Mouse (Mus musculus) layer of hippocampus, adult 9-11 months (tissue): ENCODE measurements at regions not wholly inside any gene's neighbourhood (a gene's known extent, or its start where the extent isn't known, plus 50 kb on each side); places are given as distances from the start of the nearest gene placed in this dataset.
"Not testable (repeated sequence)": the region's sequence is repeated elsewhere in the genome, so short reads cannot be mapped to it uniquely, and the experiment has no call there.

Experiments used
- DNase-seq: peaks from one replicate; pipeline ENCODE4 v3.0.0; 2022

DNA sequence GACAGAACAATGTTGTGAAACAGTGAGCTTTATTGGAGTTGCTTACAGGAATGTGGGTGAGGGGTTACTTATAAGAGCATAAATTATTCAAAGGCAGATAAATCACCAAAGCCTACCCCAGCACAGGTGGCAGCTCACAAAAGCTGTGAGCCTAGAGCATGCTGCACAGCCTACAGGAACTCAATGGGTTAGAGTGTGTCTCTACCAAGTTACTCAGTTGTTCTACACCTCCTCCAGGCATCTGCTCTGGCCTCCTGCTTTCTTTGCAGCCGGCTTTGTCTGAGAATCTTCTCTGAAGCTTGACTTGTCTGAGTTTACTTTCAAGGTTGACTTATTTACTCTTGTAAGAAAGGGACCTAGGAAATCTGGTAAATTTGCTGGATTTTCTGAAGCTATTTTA lies 336.5 kb downstream of the Fscb start:
- DNase-seq: peak; percentile 15

DNA sequence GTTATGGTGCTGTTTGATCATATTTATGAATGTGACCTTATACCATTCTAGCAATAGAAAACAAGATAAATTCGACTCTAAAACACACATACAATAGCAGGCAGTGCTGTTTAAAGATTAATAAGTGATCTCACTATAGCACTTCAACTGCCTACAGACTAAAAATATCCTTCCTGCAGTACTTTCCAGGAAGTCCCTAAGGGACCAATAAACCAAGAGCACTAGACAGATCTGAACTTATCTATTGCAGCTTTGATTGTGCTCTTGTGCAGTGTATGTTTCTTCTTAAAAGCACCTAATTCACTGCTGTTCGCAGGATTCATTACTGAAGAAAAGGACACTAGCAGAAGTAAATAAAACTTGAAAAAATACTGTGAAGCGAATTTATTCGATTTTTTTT lies 358.1 kb downstream of the Fscb start:
- DNase-seq: no peak

DNA sequence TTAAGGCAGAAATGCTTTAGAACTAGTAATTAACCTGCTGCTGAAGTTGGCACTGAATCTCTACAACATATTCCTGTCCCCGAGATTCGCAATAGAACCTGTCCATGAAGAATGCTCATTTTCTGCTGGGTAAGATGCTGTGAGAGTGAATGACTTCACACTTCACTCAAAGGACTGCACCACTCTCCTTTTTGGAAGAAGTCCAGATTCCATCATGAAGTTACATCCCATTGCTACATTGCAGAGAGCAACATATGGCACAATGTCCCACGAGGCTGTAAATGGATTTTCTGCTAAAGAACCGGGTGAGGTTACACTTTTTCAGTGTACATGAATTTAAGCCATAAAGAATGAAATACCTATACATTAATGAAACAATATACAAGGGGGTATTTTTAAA lies 360.0 kb downstream of the Fscb start:
- no peak for DNase-seq

DNA sequence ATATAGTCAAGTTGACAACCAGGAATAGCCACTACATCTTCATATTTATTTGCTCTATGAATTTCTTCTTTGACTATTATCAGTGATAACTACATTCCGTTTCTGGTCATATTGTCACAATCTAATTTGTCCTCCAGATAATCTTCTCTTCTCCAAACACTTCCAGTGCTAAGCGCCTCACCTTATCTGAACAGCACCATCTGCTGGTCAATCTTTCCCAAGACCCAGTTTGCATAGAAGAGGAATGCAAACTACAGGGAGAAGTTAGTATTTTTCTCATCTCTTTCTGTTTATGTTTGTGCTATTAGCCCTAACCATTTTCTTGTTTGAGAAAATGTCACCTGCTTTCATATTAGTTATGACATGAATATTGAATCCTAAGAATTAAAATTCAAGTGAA lies 370.3 kb downstream of the Fscb start:
- DNase-seq: no peak

DNA sequence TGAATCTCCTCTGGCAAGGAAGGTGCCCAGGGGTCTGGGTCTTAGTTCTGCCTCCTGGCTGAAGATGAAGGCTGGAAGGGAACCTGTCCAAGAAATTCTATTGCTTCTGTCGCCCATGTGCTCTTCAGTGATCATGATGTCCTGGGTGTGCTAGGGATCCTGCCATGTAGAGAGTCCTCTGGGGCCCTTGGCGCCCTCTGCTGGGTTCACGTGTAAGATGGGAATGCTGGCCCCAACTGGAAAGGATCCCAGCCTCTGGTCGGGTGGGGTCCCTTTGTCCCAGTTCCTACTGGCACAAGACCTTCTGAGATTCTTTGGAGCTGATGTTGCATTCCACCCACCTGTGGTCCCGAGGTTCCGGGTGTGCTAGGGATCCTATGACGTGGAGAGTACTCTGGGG lies 397.7 kb downstream of the Fscb start:
- DNase-seq: no peak

DNA sequence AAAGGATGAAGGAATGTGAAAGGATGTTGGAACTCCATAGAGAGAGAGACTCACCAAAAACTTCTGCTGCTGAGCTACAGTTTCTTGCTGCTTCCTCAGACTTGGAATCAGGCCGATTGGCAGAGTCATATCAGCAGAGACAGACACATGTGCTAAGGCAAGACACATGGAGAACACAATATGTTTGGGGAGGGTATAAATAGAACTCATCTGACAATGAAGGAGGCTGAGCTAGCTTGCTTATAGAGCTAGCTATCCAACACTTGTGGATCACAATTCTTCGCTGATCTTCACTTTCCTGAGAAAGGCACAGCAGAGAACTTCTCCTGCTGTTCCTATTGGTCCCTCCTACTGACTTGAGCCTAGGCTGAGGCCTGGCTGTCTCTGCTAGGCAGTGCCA lies 429.0 kb downstream of the Fscb start:
- peak; percentile 27 for DNase-seq

DNA sequence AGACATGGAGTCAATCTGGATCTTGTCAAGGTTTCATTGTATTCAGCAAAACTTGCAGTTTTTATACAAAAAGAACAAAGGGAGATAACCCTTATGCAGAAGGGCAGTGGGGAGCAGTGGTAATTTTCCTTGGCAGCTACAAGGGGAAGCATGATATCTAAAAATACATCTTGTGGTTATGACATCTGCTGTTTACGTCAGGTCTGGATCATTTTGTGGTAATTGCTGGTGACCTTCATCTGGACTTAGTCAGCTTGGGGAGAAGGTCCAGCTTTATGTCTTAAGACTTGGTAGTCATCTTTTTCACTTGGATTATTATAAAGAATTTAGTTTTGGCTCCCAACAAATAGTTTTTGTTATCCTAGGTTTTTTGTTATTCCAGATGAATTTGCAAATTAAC lies 465.9 kb downstream of the Fscb start:
- DNase-seq: not testable (repeated sequence)
